Comparison of ENCODE assay signal across 12 mouse cellular contexts in genomic region chr5:66004134-66004925, GRCm38 (mm10). TPM values are rescaled to one million over a fixed set of nuclear protein-coding genes. Genes with fewer than 3 reads are reported as not detected.
A peak's percentile ranks its signal among the peaks of the same experiment; 100 is the strongest.
DNase-seq lines count a peak whose midpoint lies in the region; ATAC-seq and TF ChIP-seq lines count a peak whose summit lies in the region.
"Had no signal": no experiment of that assay in that cellular context is flagged by ENCODE, and none has a peak within 500 bp of the region (broad histone marks: within the 10 kb centered on the region; RNA-seq: fewer than 3 reads in every experiment).

9130230L23Rik (minus strand) TSS chr5:66004285.

- no peak for DNase-seq in kidney, postnatal 0 days (ENCODE audit: low spot score)
- no peak for DNase-seq in kidney, postnatal 14 days
- DNase-seq in ES-E14 (ENCODE audit: low read depth, low spot score), result no peak
- no peak for DNase-seq in layer of hippocampus, adult 9-11 months
- no peak for DNase-seq in right cerebral cortex, postnatal 36 days (ENCODE audit: low spot score in 2 of 2)
- DNase-seq: cerebellum, postnatal 36 days; kidney, adult 8-10 months had no signal

- no peaks in the 10 kb centered on the region for H3K36me3 ChIP-seq in kidney, postnatal 0 days (ENCODE audit: insufficient read depth, low read length)
- no peaks in the 10 kb centered on the region for H3K36me3 ChIP-seq in ES-E14 (ENCODE audit: control insufficient read depth, insufficient read depth, low read length, poor library complexity, severe bottlenecking)
- H3K36me3 ChIP-seq in intestine, embryonic 15.5 days, result no peaks in the 10 kb centered on the region

- H3K4me1 ChIP-seq in kidney, postnatal 0 days (replicated peaks; ENCODE audit: insufficient read depth, low read length), result peaks cover 6% of the 10 kb centered on the region; the same call in 1 of the 2 replicates
- peaks cover 7 to 16% of the 10 kb centered on the region in 2 experiments for H3K4me1 ChIP-seq in ES-E14 (ENCODE audit: control insufficient read depth in 2 of 2, insufficient read depth in 2 of 2, low read length in 2 of 2, poor library complexity in 1 of 2)
- H3K4me1 ChIP-seq in intestine, embryonic 15.5 days (replicated peaks), result peaks cover 5% of the 10 kb centered on the region; the same call in 1 of the 2 replicates

- no peak within 1 kb of the TSS for H3K9ac ChIP-seq in kidney, postnatal 0 days (ENCODE audit: low read depth, low read length)
- H3K9ac ChIP-seq in ES-E14 (ENCODE audit: insufficient read depth, low read depth, low read length, poor library complexity, severe bottlenecking), result no peak within 1 kb of the TSS
- H3K9ac ChIP-seq in intestine, embryonic 15.5 days, result no peak within 1 kb of the TSS

- WGBS in kidney, postnatal 0 days, result 66% methylated on average over 14 of the region's 14 CpGs
- WGBS in intestine, embryonic 15.5 days, result 50% methylated on average over 14 of the region's 14 CpGs

- no peaks in the 10 kb centered on the region for H3K9me3 ChIP-seq in kidney, postnatal 0 days (replicated peaks; ENCODE audit: low read length)
- H3K9me3 ChIP-seq in ES-E14 (ENCODE audit: control insufficient read depth, insufficient read depth, low read depth, low read length), result no peaks in the 10 kb centered on the region
- no peaks in the 10 kb centered on the region for H3K9me3 ChIP-seq in intestine, embryonic 15.5 days

- ATAC-seq in kidney, postnatal 0 days (replicated peaks; ENCODE audit: low FRiP score, low read depth), result no peak
- ATAC-seq in intestine, embryonic 15.5 days, result peak; percentile 89
- ATAC-seq in megakaryocyte-erythroid progenitor cell, adult 5-6 weeks (replicated peaks; ENCODE audit: low FRiP score, low TSS enrichment, poor library complexity, severe bottlenecking), result peak; percentile 69

- no peaks in the 10 kb centered on the region for H3K27me3 ChIP-seq in kidney, postnatal 0 days (ENCODE audit: insufficient read depth, low read length)
- no peaks in the 10 kb centered on the region for H3K27me3 ChIP-seq in intestine, embryonic 15.5 days (replicated peaks)

- H3K4me2 ChIP-seq in kidney, postnatal 0 days (ENCODE audit: low read length), result no peak within 1 kb of the TSS
- H3K4me2 ChIP-seq in intestine, embryonic 15.5 days (replicated peaks), result peak within 1 kb of the TSS; percentile 40

- H3K4me3 ChIP-seq in kidney, postnatal 0 days (replicated peaks; ENCODE audit: low read depth, low read length), result no peak within 1 kb of the TSS
- H3K4me3 ChIP-seq in ES-E14 (ENCODE audit: insufficient read depth in 1 of 2, low read depth in 1 of 2, low read length in 2 of 2, poor library complexity in 1 of 2, severe bottlenecking in 1 of 2), result peak within 1 kb of the TSS in 1 of 2 experiments; percentile 31; a peak in 1 of 4 replicates
- no peak within 1 kb of the TSS for H3K4me3 ChIP-seq in intestine, embryonic 15.5 days (replicated peaks)

- TF ChIP-seq CTCF in kidney, postnatal 0 days (IDR thresholded peaks at IDR 0.05; ENCODE audit: low read depth), result no peak

- H3K27ac ChIP-seq in kidney, postnatal 0 days, result peak within 1 kb of the TSS; percentile 27
- peak within 1 kb of the TSS; percentile 52; the same call in 1 of the 2 replicates for H3K27ac ChIP-seq in ES-E14 (ENCODE audit: insufficient read depth, low read depth, low read length, poor library complexity, severe bottlenecking)
- peak within 1 kb of the TSS; percentile 85 for H3K27ac ChIP-seq in intestine, embryonic 15.5 days
- H3K27ac ChIP-seq: macrophage had no signal

- in situ Hi-C loops in ES-E14 (cut with MboI; ENCODE audit: low sequenced_read_pairs in 2 of 2, unreplicated experiment in 2 of 2), result no loop called here

TF ChIP-seq in ES-E14, 5 proteins besides CTCF, POLR2A, EP300 and RAD21:
- no peak for TF ChIP-seq ZNF384 (IDR thresholded peaks at IDR 0.05; ENCODE audit: low read depth, low read length)

RNA-seq across cellular contexts. Expression of gene 9130230L23Rik, which starts in this region (rescaled TPM):
- polyA plus RNA-seq in kidney, postnatal 0 days (2015; fragmentation: Nextera tagmentation; extraction: Ambion mirVana), result 0.33 and 0.47 TPM in 2 replicates
- total RNA-seq in ES-E14 (2012; rRNA removed), result 0.36 and 0.74 TPM in 2 replicates
- 1.6 and 2.4 TPM in 2 replicates for polyA plus RNA-seq in intestine, embryonic 15.5 days (2015; fragmentation: Nextera tagmentation; extraction: Ambion mirVana)
- total RNA-seq in megakaryocyte-erythroid progenitor cell, adult 5-6 weeks (2014; fragmentation: Nextera tagmentation), result not detected in 2 replicates
- not detected in 2 replicates for total RNA-seq in megakaryocyte-erythroid progenitor cell, adult 5-6 weeks (2017)
- total RNA-seq: heart, postnatal 10 days; left cerebral cortex, adult 18-20 months had no signal
- polyA plus RNA-seq: macrophage had no signal

Comparison
In these comparisons a context has a peak if more than half of its experiments do, and no peak if none do; other contexts are left out.
1. Peak in ATAC-seq in megakaryocyte-erythroid progenitor cell, adult 5-6 weeks; RNA of the gene not detected or under 1 TPM.
2. H3K27ac ChIP-seq: peak in every context shown above with its lines; median percentile 85 in intestine, embryonic 15.5 days; 52 in ES-E14; 27 in kidney, postnatal 0 days.